Mouse (Mus musculus): ENCODE measurements around the gene Itga5.

GRCm38 (mm10) chr15:103401361-103401760, 34.8 kb upstream of the Itga5 start:
- TF ChIP-seq POLR2A (IDR thresholded peaks at IDR 0.05; ENCODE audit: borderline replicate concordance, extremely low read depth, low read depth, low read length) (no peak), CTCF (IDR thresholded peaks at IDR 0.05; ENCODE audit: insufficient read depth, low read length) (no peak)

Data from lung, adult 2 months (tissue).